In the genomic region with DNA sequence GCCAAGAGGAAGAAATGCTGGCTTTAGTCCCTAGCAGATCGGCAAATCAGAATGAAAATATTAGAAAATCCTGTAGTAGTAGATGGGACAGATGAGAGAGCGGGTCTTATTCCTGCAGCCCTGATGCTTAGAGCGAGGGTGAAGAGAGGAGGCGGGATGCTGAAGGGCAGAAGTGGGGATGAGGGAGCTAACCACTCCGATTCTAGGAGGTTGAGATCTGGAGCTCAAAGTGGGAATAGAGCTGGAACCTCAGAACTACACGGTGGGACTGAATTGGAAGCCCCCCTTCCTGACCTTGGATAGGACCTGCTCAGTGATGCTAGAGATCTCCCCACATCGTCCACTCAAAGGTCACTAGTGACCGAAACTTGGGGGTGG, we compare ENCODE assay signal across 9 mouse cellular contexts. TPM values are rescaled to one million over a fixed set of nuclear protein-coding genes. Genes with fewer than 3 reads are reported as not detected.
DNase-seq lines count a peak whose midpoint lies in the region; ATAC-seq and TF ChIP-seq lines count a peak whose summit lies in the region.
"Had no signal": no experiment of that assay in that cellular context is flagged by ENCODE, and none has a peak within 500 bp of the region (broad histone marks: within the 10 kb centered on the region; RNA-seq: fewer than 3 reads in every experiment).

No protein-coding gene starts in this region.

- peak; percentile 32 for DNase-seq in embryo, embryonic 10 days (ENCODE audit: low spot score)
- no peak for DNase-seq in embryo, embryonic 11 days
- no peak for DNase-seq in lung, postnatal 0 days (ENCODE audit: low spot score)
- no peak for DNase-seq in lung, postnatal 10 days
- no peak for DNase-seq in limb, embryonic 14.5 days (ENCODE audit: low spot score)
- no peak for DNase-seq in lung, postnatal 14 days

- H3K27ac ChIP-seq in lung, postnatal 0 days (ENCODE audit: low read length): no peak overlapping the region
- H3K27ac ChIP-seq in limb, embryonic 14.5 days (replicated peaks; ENCODE audit: low read depth, low read length): no peak overlapping the region
- no peak overlapping the region for H3K27ac ChIP-seq in stomach, embryonic 14.5 days (ENCODE audit: low read length)

- no peak for TF ChIP-seq POLR2A in limb, embryonic 14.5 days (IDR thresholded peaks at IDR 0.05; ENCODE audit: borderline replicate concordance, extremely low read depth, insufficient read depth, insufficient read length)

- TF ChIP-seq CTCF in lung, postnatal 0 days (IDR thresholded peaks at IDR 0.05): no peak

- ATAC-seq in lung, postnatal 0 days: no peak
- ATAC-seq in limb, embryonic 14.5 days (ENCODE audit: low FRiP score, low read depth): 0 out of 2 replicates have a peak, but pooled peaks have one; percentile 24
- peak; percentile 37; the same call in 1 of the 2 replicates for ATAC-seq in stomach, embryonic 14.5 days (ENCODE audit: insufficient number of reproducible peaks, insufficient read depth, low FRiP score, low read depth)
- ATAC-seq in megakaryocyte progenitor cell, adult 5-6 weeks (replicated peaks; ENCODE audit: poor library complexity): no peak

- no peak for TF ChIP-seq EP300 in lung, postnatal 0 days (IDR thresholded peaks at IDR 0.05)

- no peak overlapping the region for H3K9ac ChIP-seq in lung, postnatal 0 days (replicated peaks; ENCODE audit: low read depth)
- peak overlapping the region; percentile 56 for H3K9ac ChIP-seq in limb, embryonic 14.5 days (ENCODE audit: low read depth, low read length, severe bottlenecking)
- no peak overlapping the region for H3K9ac ChIP-seq in stomach, embryonic 14.5 days (replicated peaks; ENCODE audit: low read depth, low read length)

- no peaks in the 10 kb centered on the region for H3K9me3 ChIP-seq in lung, postnatal 0 days (ENCODE audit: low read length)
- no peaks in the 10 kb centered on the region for H3K9me3 ChIP-seq in limb, embryonic 14.5 days (ENCODE audit: control insufficient read depth, low read length)
- H3K9me3 ChIP-seq in stomach, embryonic 14.5 days (ENCODE audit: control insufficient read depth, low read depth, low read length): no peaks in the 10 kb centered on the region

- WGBS in lung, postnatal 0 days: 3% methylated on average over 8 of the region's 8 CpGs
- WGBS in limb, embryonic 14.5 days: 2% methylated on average over 8 of the region's 8 CpGs
- 4% methylated on average over 8 of the region's 8 CpGs for WGBS in stomach, embryonic 14.5 days

- H3K27me3 ChIP-seq in lung, postnatal 0 days (replicated peaks; ENCODE audit: insufficient read depth, low read length): no peaks in the 10 kb centered on the region
- no peaks in the 10 kb centered on the region for H3K27me3 ChIP-seq in limb, embryonic 14.5 days (ENCODE audit: control insufficient read depth, insufficient read depth, low read length)
- H3K27me3 ChIP-seq in stomach, embryonic 14.5 days (ENCODE audit: control insufficient read depth, insufficient read depth, low read length): no peaks in the 10 kb centered on the region

- peak overlapping the region; percentile 91 for H3K4me2 ChIP-seq in lung, postnatal 0 days (replicated peaks; ENCODE audit: low read depth, low read length)
- H3K4me2 ChIP-seq in limb, embryonic 14.5 days (replicated peaks; ENCODE audit: low read depth, low read length, severe bottlenecking): peak overlapping the region; percentile 97
- H3K4me2 ChIP-seq in stomach, embryonic 14.5 days (replicated peaks; ENCODE audit: low read depth, low read length): peak overlapping the region; percentile 99

- peak overlapping the region; percentile 51 for H3K4me3 ChIP-seq in lung, postnatal 0 days (ENCODE audit: low read depth, low read length)
- peak overlapping the region; percentile 62 for H3K4me3 ChIP-seq in limb, embryonic 14.5 days (replicated peaks; ENCODE audit: low read length)
- H3K4me3 ChIP-seq in stomach, embryonic 14.5 days (ENCODE audit: low read depth, low read length): peak overlapping the region; percentile 54
- H3K4me3 ChIP-seq: myocyte had no signal

- H3K4me1 ChIP-seq in lung, postnatal 0 days (ENCODE audit: insufficient read depth, low read depth, low read length): 0 out of 2 replicates have a peak, but pooled peaks cover 8% of the 10 kb centered on the region
- no peaks in the 10 kb centered on the region for H3K4me1 ChIP-seq in limb, embryonic 14.5 days (ENCODE audit: control insufficient read depth, insufficient read depth, low read length)
- H3K4me1 ChIP-seq in stomach, embryonic 14.5 days (ENCODE audit: control insufficient read depth, insufficient read depth, low read length): no peaks in the 10 kb centered on the region

- H3K36me3 ChIP-seq in lung, postnatal 0 days (ENCODE audit: insufficient read depth, low read length): no peaks in the 10 kb centered on the region
- no peaks in the 10 kb centered on the region for H3K36me3 ChIP-seq in limb, embryonic 14.5 days (ENCODE audit: control insufficient read depth, insufficient read depth, low read length)
- no peaks in the 10 kb centered on the region for H3K36me3 ChIP-seq in stomach, embryonic 14.5 days (ENCODE audit: control insufficient read depth, insufficient read depth, low read length)

RNA-seq across cellular contexts. Expression of a gene that starts 0.3 kb away (rescaled TPM):
- polyA plus RNA-seq in lung, postnatal 0 days (2015; fragmentation: Nextera tagmentation; extraction: Ambion mirVana): 0.04 TPM in 2 replicates
- polyA plus RNA-seq in limb, embryonic 14.5 days (2012; rRNA removed): 1.5 and 1.6 TPM in 2 replicates
- polyA plus RNA-seq in limb, embryonic 14.5 days (2014; fragmentation: Nextera tagmentation; extraction: Ambion mirVana): 2.9 and 3.1 TPM in 2 replicates
- 4.0 TPM in 2 replicates for polyA plus RNA-seq in stomach, embryonic 14.5 days (2014; fragmentation: Nextera tagmentation; extraction: Ambion mirVana)
- total RNA-seq in megakaryocyte progenitor cell, adult 5-6 weeks (2015): not detected in 2 replicates
- total RNA-seq in megakaryocyte progenitor cell, adult 5-6 weeks (2017): not detected in 2 replicates

RNA-seq across cellular contexts. Expression of a gene that starts 30.0 kb away (rescaled TPM):
- 2.6 and 3.8 TPM in 2 replicates for polyA plus RNA-seq in lung, postnatal 0 days (2015; fragmentation: Nextera tagmentation; extraction: Ambion mirVana)
- 23.2 and 29.2 TPM in 2 replicates for polyA plus RNA-seq in limb, embryonic 14.5 days (2012; rRNA removed)
- 40.6 and 43.0 TPM in 2 replicates for polyA plus RNA-seq in limb, embryonic 14.5 days (2014; fragmentation: Nextera tagmentation; extraction: Ambion mirVana)
- polyA plus RNA-seq in stomach, embryonic 14.5 days (2014; fragmentation: Nextera tagmentation; extraction: Ambion mirVana): 55.1 and 55.6 TPM in 2 replicates
- 76.7 and 107 TPM in 2 replicates for total RNA-seq in megakaryocyte progenitor cell, adult 5-6 weeks (2015)
- 70.5 and 82.4 TPM in 2 replicates for total RNA-seq in megakaryocyte progenitor cell, adult 5-6 weeks (2017)

Comparison
In these comparisons a context has a peak if more than half of its experiments do, and no peak if none do; other contexts are left out.
1. ATAC-seq: peak in limb, embryonic 14.5 days (single experiment) and stomach, embryonic 14.5 days (single experiment); none in lung, postnatal 0 days (single experiment) and megakaryocyte progenitor cell, adult 5-6 weeks (single experiment).
2. Peak in every context shown above with its lines, with median percentiles within 50 percentile points of each other: H3K4me2 ChIP-seq and H3K4me3 ChIP-seq.